Mouse (Mus musculus) heart, adult 18-20 months (tissue): ENCODE data around the gene Zfy1. TPM values are rescaled to one million over a fixed set of nuclear protein-coding genes. Genes with fewer than 3 reads are reported as not detected.
"Not testable (repeated sequence)": the region's sequence is repeated elsewhere in the genome, so short reads cannot be mapped to it uniquely, and the experiment has no call there.

Experiments used
- DNase-seq, 2 experiments: peaks; one replicate each; pipeline ENCODE4 v3.0.0; 2021 to 2022; ENCODE audit warnings: mixed read lengths in 1 of 2
- long read RNA-seq, 2 experiments: library from polyadenylated mRNA; stranded (forward); transcript quantifications; one replicate each; pipeline ENCODE4 v2.0.0; 2021
- total RNA-seq, 2 experiments: library from RNA; stranded (reverse); gene quantifications; 2 replicates each; pipeline ENCODE4 v1.2.3; 2021

Zfy1 gene
- not detected for total RNA-seq
- long read RNA-seq, experiment 1: 0 reads
- long read RNA-seq, experiment 2: 0 reads

DNA sequence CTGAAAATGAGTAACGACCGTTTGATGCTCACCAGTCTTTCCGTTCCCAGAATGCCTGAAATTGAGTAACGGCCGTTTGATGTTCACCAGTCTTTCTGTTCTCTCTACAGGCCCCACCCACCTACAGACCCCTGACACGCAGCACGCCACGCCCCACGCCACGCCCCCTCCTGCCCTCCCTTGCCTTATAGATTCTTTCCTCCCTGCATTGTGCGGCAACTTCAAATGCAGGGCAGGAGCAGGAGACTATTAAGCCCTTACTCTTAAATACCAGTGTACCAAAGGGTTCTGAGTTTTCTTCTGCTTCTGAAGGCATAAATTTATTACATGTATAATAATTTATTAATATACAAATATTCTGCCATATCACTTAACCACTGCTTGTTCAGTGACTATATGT is at the start of gene Zfy1:
Gene Zfy1, minus strand, starts transcription at position 101 of the 400 bp plus-strand sequence.
- not testable (repeated sequence) for DNase-seq

DNA sequence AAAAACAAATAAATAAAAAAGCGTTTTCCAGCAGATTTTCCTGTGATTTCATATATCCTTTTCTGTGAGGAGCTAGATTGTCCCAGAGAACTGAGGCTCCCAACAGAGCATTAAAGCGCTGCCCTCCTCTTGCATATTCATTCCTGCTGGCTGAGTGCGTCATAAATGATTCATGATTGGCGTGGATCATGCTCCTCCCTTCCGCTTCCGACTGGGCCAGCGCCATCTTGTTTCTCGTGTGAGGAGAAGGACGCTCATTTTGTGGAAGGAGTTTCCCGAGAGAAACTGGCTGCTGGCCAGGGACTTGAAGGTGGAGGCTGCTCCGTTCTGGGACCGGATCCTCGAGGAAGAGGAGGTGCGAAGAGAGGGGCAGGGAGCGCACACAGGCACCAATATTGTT is 21.2 kb upstream of the Zfy1 start, which contains the start of gene Uba1y:
Gene Uba1y, plus strand, starts transcription at position 254 of the 400 bp plus-strand sequence.
- DNase-seq: no peak

DNA sequence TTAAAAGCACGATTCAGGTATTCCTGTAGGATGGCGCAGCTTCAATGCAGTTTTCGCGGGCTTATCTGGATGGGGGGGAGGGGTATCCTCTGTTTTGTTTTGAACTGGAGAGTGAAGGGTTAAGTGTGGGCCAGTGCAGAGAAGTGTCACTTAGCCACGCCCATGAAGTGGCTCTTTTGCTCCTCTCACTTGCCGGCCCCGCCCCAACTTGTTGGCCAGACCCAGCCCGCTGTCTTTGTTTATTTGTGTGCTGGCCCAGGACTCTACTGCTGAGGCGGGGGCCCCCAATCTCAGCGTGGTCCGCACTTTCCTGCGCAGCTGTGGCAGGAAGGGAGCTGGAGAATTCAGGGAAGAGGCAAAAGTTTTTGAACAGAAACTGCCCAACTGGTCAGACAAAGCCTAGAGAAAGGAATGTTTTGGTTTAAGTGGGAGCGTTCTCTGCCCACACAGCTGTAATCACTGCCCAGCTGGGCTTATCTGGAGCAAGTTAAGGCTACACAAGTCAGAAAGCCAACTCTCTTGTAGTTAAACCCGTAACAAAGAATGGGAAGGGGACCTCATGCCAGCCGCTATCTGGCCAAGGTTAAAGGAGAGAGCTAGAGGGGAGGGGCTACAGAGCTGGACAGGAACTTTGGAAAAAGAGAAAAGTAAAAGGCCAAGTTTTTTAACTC is 11.9 kb upstream of the Zfy1 start:
- peak in 1 of 2 experiments; percentile 73 for DNase-seq

Other genes starting within 250 kb of the Zfy1 start
- gene Uba1y, start 21.2 kb upstream of the Zfy1 start, total RNA-seq: not detected
- 1 to 10 TPM in 1 of 2 experiments, not detected in 1; 9.4 TPM for gene Kdm5d, start 100.4 kb upstream of the Zfy1 start, total RNA-seq
- 10 to 100 TPM in 1 of 2 experiments, not detected in 1; 58.1 TPM for gene Eif2s3y, start 213.1 kb upstream of the Zfy1 start, total RNA-seq